Mouse (Mus musculus): ENCODE measurements at regions not wholly inside any gene's neighbourhood (a gene's known extent, or its start where the extent isn't known, plus 50 kb on each side); places are given as distances from the start of the nearest gene placed in this dataset.

DNA sequence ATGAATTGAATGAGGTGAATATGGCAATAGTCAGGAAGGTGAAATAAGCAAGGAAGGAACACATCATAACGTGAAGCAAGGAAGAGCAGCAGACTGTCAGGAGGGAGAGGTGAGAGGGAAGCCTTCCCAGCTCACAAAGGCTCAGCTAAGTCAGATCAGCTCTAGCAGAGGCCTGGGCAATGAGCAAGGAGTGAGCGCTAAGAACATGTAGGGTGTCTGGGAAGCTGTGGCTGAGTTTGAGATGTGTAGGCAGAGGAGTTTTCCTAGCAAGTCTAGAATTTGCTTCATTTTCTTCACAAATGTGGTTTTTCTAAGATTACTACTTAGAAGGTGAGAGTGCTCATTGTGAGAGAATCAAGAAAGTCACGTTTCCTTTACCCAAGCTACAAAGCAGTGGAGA, 803.5 kb upstream of the Chrm3 start:
- Histone ChIP-seq H3K9me3 (replicated peaks; ENCODE audit: control insufficient read depth, low read length) (no peaks in the 10 kb centered on the region), H3K36me3 (ENCODE audit: control insufficient read depth, insufficient read depth) (no peaks in the 10 kb centered on the region), H3K4me1 (ENCODE audit: control insufficient read depth, low read depth, low read length) (no peaks in the 10 kb centered on the region), H3K27ac (ENCODE audit: low read length) (no peak overlapping the region), H3K9ac (ENCODE audit: low read depth, low read length) (no peak overlapping the region), H3K4me3 (ENCODE audit: low read depth, low read length) (no peak overlapping the region), H3K27me3 (ENCODE audit: control insufficient read depth, insufficient read depth, low read depth, low read length) (no peaks in the 10 kb centered on the region), H3K4me2 (ENCODE audit: low read depth, low read length) (no peak overlapping the region)
- no peak for ATAC-seq (ENCODE audit: low read depth)
- WGBS (ENCODE audit: insufficient replicate concordance) = 55% methylated on average over 3 of the region's 3 CpGs

- no peaks in the 10 kb centered on the region for H3K27me3 ChIP-seq (ENCODE audit: control insufficient read depth, insufficient read depth, low read depth, low read length)
- no peak for ATAC-seq (ENCODE audit: low read depth)
- H3K36me3 ChIP-seq (ENCODE audit: control insufficient read depth, insufficient read depth) = no peaks in the 10 kb centered on the region
- no peak overlapping the region for H3K9ac ChIP-seq (ENCODE audit: low read depth, low read length)
- WGBS (ENCODE audit: insufficient replicate concordance) = 59% methylated on average over 3 of the region's 3 CpGs
- no peak overlapping the region for H3K27ac ChIP-seq (ENCODE audit: low read length)
- no peaks in the 10 kb centered on the region for H3K9me3 ChIP-seq (replicated peaks; ENCODE audit: control insufficient read depth, low read length)
- H3K4me3 ChIP-seq (ENCODE audit: low read depth, low read length) = no peak overlapping the region
- H3K4me1 ChIP-seq (ENCODE audit: control insufficient read depth, low read depth, low read length) = no peaks in the 10 kb centered on the region
- H3K4me2 ChIP-seq (ENCODE audit: low read depth, low read length) = no peak overlapping the region
These were observed 786.6 kb upstream of the Chrm3 start for GRCm38 (mm10) chr13:11147268-11147667.

GRCm38 (mm10) chr13:11107693-11108092, 747.0 kb upstream of the Chrm3 start:
- no peak for ATAC-seq (ENCODE audit: low read depth)
- no peaks in the 10 kb centered on the region for H3K9me3 ChIP-seq (replicated peaks; ENCODE audit: control insufficient read depth, low read length)
- no peak overlapping the region for H3K27ac ChIP-seq (ENCODE audit: low read length)
- WGBS (ENCODE audit: insufficient replicate concordance) = 65% methylated on average over 2 of the region's 2 CpGs
- no peak overlapping the region for H3K4me3 ChIP-seq (ENCODE audit: low read depth, low read length)
- H3K36me3 ChIP-seq (ENCODE audit: control insufficient read depth, insufficient read depth) = no peaks in the 10 kb centered on the region
- no peak overlapping the region for H3K9ac ChIP-seq (ENCODE audit: low read depth, low read length)
- no peak overlapping the region for H3K4me2 ChIP-seq (ENCODE audit: low read depth, low read length)
- H3K4me1 ChIP-seq (ENCODE audit: control insufficient read depth, low read depth, low read length) = no peaks in the 10 kb centered on the region
- H3K27me3 ChIP-seq (ENCODE audit: control insufficient read depth, insufficient read depth, low read depth, low read length) = no peaks in the 10 kb centered on the region

DNA sequence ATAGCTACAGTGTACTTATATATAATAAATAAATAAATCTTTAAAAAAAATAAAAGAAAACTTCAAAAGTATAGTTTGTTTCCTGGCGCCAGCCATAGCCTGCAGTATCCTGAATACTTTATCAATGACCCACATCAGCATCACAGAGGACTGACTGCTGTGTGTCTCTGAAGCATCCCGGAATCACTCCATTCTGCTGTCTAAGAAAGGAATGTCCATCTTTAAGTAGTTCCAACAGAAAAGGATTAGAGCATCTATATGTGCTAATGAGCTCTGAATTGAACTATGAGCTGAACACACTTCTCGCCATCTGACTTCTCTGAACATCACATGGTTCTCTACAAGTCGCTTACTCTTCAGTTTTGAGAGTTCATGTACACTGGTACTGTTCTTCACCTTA, 745.8 kb upstream of the Chrm3 start:
- Histone ChIP-seq H3K27me3 (ENCODE audit: control insufficient read depth, insufficient read depth, low read depth, low read length) (no peaks in the 10 kb centered on the region), H3K4me1 (ENCODE audit: control insufficient read depth, low read depth, low read length) (no peaks in the 10 kb centered on the region), H3K27ac (ENCODE audit: low read length) (no peak overlapping the region), H3K4me2 (ENCODE audit: low read depth, low read length) (no peak overlapping the region), H3K9me3 (replicated peaks; ENCODE audit: control insufficient read depth, low read length) (no peaks in the 10 kb centered on the region), H3K4me3 (ENCODE audit: low read depth, low read length) (no peak overlapping the region), H3K36me3 (ENCODE audit: control insufficient read depth, insufficient read depth) (no peaks in the 10 kb centered on the region), H3K9ac (ENCODE audit: low read depth, low read length) (no peak overlapping the region)
- WGBS (ENCODE audit: insufficient replicate concordance) = 60% methylated on average over 4 of the region's 4 CpGs
- ATAC-seq (ENCODE audit: low read depth) = no peak

DNA sequence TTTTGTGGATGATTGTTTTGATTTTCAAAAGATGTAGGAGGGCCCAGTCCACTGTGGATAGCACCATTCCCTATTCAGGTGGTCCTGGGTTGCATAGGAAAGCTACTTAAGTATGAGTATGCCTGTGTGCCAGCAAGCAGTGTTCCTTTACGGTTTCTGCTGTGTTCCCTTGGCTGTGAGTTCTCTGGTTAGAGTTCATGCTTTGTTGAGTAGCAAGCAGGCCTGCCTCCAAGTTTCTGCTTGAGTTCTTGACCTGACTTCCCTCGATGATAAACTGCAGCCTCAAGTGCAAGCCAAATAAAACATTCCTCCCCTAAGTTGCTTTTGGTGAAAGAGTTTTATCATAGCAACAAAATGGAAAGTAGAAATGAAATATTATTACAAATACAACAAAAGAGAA, 744.9 kb upstream of the Chrm3 start:
- H3K27me3 ChIP-seq (ENCODE audit: control insufficient read depth, insufficient read depth, low read depth, low read length) = no peaks in the 10 kb centered on the region
- no peak overlapping the region for H3K4me3 ChIP-seq (ENCODE audit: low read depth, low read length)
- H3K36me3 ChIP-seq (ENCODE audit: control insufficient read depth, insufficient read depth) = no peaks in the 10 kb centered on the region
- WGBS (ENCODE audit: insufficient replicate concordance) = 31% methylated on average over 2 of the region's 2 CpGs
- H3K4me2 ChIP-seq (ENCODE audit: low read depth, low read length) = no peak overlapping the region
- H3K9ac ChIP-seq (ENCODE audit: low read depth, low read length) = no peak overlapping the region
- H3K4me1 ChIP-seq (ENCODE audit: control insufficient read depth, low read depth, low read length) = no peaks in the 10 kb centered on the region
- ATAC-seq (ENCODE audit: low read depth) = no peak
- no peak overlapping the region for H3K27ac ChIP-seq (ENCODE audit: low read length)
- no peaks in the 10 kb centered on the region for H3K9me3 ChIP-seq (replicated peaks; ENCODE audit: control insufficient read depth, low read length)

DNA sequence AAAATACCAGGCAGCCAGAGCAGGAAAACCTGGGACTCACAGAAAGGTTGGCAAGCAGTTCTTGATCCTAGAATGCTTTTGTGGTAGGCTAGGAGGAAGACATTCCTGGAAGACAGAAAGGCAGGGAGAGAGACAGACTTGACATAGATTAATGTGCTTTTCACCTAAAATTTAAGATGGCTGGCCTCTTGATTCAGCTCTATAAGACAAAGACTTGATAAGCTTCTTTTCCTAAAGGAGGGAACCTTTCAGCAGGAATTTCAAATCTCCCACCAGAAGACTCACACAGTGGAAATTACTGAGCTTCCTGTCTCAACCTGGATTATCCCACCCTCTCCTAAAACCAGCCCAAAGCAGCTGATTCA, 738.9 kb upstream of the Chrm3 start:
- no peaks in the 10 kb centered on the region for H3K27me3 ChIP-seq (ENCODE audit: control insufficient read depth, insufficient read depth, low read depth, low read length)
- no peak overlapping the region for H3K4me3 ChIP-seq (ENCODE audit: low read depth, low read length)
- no peak overlapping the region for H3K27ac ChIP-seq (ENCODE audit: low read length)
- ATAC-seq (ENCODE audit: low read depth) = no peak
- no peak overlapping the region for H3K9ac ChIP-seq (ENCODE audit: low read depth, low read length)
- H3K4me1 ChIP-seq (ENCODE audit: control insufficient read depth, low read depth, low read length) = no peaks in the 10 kb centered on the region
- no peaks in the 10 kb centered on the region for H3K36me3 ChIP-seq (ENCODE audit: control insufficient read depth, insufficient read depth)
- H3K4me2 ChIP-seq (ENCODE audit: low read depth, low read length) = no peak overlapping the region
- H3K9me3 ChIP-seq (replicated peaks; ENCODE audit: control insufficient read depth, low read length) = no peaks in the 10 kb centered on the region

GRCm38 (mm10) chr13:11098899-11099585, 738.4 kb upstream of the Chrm3 start:
- H3K9me3 ChIP-seq (replicated peaks; ENCODE audit: control insufficient read depth, low read length) = no peaks in the 10 kb centered on the region
- no peaks in the 10 kb centered on the region for H3K36me3 ChIP-seq (ENCODE audit: control insufficient read depth, insufficient read depth)
- H3K4me3 ChIP-seq (ENCODE audit: low read depth, low read length) = no peak overlapping the region
- H3K4me2 ChIP-seq (ENCODE audit: low read depth, low read length) = no peak overlapping the region
- H3K27me3 ChIP-seq (ENCODE audit: control insufficient read depth, insufficient read depth, low read depth, low read length) = no peaks in the 10 kb centered on the region
- no peak overlapping the region for H3K9ac ChIP-seq (ENCODE audit: low read depth, low read length)
- no peak overlapping the region for H3K27ac ChIP-seq (ENCODE audit: low read length)
- no peak for ATAC-seq (ENCODE audit: low read depth)
- 30% methylated on average over 4 of the region's 4 CpGs for WGBS (ENCODE audit: insufficient replicate concordance)
- no peaks in the 10 kb centered on the region for H3K4me1 ChIP-seq (ENCODE audit: control insufficient read depth, low read depth, low read length)

- no peak overlapping the region for H3K4me3 ChIP-seq (ENCODE audit: low read depth, low read length)
- H3K27me3 ChIP-seq (ENCODE audit: control insufficient read depth, insufficient read depth, low read depth, low read length) = no peaks in the 10 kb centered on the region
- H3K4me2 ChIP-seq (ENCODE audit: low read depth, low read length) = no peak overlapping the region
- no peaks in the 10 kb centered on the region for H3K36me3 ChIP-seq (ENCODE audit: control insufficient read depth, insufficient read depth)
- no peak for ATAC-seq (ENCODE audit: low read depth)
- WGBS (ENCODE audit: insufficient replicate concordance) = 57% methylated on average over 2 of the region's 2 CpGs
- H3K9ac ChIP-seq (ENCODE audit: low read depth, low read length) = no peak overlapping the region
- no peak overlapping the region for H3K27ac ChIP-seq (ENCODE audit: low read length)
- 0 out of 2 replicates have a peak, but pooled peaks cover 2% of the 10 kb centered on the region for H3K9me3 ChIP-seq (replicated peaks; ENCODE audit: control insufficient read depth, low read length)
- no peaks in the 10 kb centered on the region for H3K4me1 ChIP-seq (ENCODE audit: control insufficient read depth, low read depth, low read length)
These were observed 732.3 kb upstream of the Chrm3 start for GRCm38 (mm10) chr13:11092911-11093310.
